Mouse (Mus musculus) monocyte, adult 5-6 weeks (primary cell): ENCODE measurements around the gene Tmem38a. TPM values are rescaled to one million over a fixed set of nuclear protein-coding genes. Genes with fewer than 3 reads are reported as not detected.

Experiments used
- ATAC-seq: fragments of 153-309, 156-312 bp; replicated peaks from 2 replicates; pipeline ENCODE4 v1.8.0; 2017; ENCODE audit warnings: mild to moderate bottlenecking; ENCODE audit not compliant: low TSS enrichment, insufficient number of reproducible peaks, severe bottlenecking, poor library complexity, low FRiP score
- total RNA-seq: library from RNA; stranded (forward); fragments of 200-1000, 200-491, 200-594 nt; gene quantifications from 3 replicates; pipeline ENCODE4 v1.2.3, GENCODE M21; 2017

Gene Tmem38a
- total RNA-seq, 1 experiment from 2014 or later, result 1.3 TPM

DNA sequence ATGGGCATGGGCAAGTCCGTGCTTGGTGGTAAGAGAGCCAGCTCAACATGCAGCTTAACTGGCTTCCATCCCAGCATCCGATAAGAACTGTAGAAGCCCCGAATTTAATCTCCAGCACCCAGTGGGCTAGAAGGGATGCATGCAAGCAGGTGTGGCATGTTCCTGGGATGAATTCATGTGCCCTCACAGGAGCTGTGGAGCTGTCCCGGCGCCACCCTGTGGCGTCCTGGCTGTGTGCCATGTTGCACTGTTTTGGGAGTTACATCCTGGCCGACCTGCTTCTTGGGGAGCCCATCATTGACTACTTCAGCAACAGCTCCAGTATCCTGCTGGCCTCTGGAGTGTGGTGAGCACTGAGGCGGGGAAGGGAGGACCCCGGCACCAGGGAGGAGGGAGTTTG lies 7.5 kb downstream of the Tmem38a start:
- ATAC-seq, result no peak

DNA sequence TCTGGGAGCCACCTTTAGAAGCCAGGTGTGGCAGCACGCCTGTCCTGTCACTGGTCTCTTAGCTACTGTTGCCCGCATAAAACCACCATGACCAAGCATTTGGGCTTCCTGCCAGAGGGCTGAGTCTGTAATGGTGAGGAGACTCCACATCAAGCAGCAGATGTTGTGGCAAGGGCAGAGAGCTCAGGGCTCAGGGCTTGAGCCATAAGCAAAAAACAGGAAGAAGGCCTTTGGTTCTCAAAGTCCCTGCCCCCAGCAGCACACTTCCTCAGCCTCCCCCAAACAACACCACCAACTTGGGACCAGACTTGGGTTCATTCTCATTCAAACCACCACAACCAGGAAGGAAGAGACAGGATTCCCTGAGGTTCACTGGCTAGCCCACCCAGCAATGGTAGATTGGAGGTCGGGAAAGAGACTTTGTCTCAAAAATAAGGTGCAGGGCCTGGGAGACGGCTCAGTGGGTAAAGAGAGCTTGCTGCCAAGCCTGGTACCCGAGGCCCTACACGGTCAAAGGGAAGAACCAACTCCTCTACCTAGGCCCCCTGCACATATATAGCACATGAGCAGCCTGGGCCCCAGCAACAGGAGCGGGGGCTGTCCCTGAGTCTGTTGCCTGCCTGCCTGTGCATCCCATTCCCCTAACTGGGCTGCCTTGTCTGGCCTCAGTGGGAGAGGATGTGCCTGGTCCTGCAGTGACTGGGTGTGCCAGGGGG lies 11.4 kb downstream of the Tmem38a start:
- ATAC-seq, result peak; percentile 85

GRCm38 (mm10) chr8:72584390-72584789 lies 12.5 kb downstream of the Tmem38a start:
- ATAC-seq, result no peak

DNA sequence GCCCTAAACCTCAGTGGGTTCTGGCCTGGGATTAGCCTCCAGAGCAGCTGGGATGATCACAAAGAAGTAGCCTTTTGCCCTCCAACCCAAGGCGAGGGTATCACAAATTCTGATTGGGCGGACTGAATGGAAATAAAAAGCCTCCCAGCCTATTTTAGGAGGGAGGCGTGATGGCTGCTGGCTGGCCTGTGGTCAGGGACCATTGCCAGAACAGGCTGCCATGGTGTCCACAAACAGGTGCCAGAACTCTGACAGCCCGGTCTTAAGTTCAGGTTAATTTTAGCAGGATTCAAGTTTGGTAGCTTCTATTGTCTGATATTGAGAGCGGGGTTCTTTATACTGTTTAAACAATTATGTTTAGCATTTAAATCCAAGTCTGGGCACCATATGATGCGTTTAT lies 16.0 kb downstream of the Tmem38a start:
- ATAC-seq, result no peak

GRCm38 (mm10) chr8:72588865-72589264 lies 17.0 kb downstream of the Tmem38a start:
- ATAC-seq, result no peak

GRCm38 (mm10) chr8:72589286-72589685 lies 17.4 kb downstream of the Tmem38a start:
- no peak for ATAC-seq

- no peak for ATAC-seq
Observed at GRCm38 (mm10) chr8:72590198-72590597, 18.3 kb downstream of the Tmem38a start.

Other genes starting within 250 kb of the Tmem38a start
- 48.6 to 98.2 TPM (median 55.6 TPM) in 3 replicates for gene Eps15l1, start 150.6 kb upstream of the Tmem38a start, total RNA-seq
- 0.64 TPM in 1 of 3 replicates, not detected in the others for gene Calr3, start 128.2 kb upstream of the Tmem38a start, total RNA-seq
- 1.2 to 3.6 TPM (median 3.4 TPM) in 3 replicates for gene 1700030K09Rik, start 128.2 kb upstream of the Tmem38a start, total RNA-seq
- gene Cherp, start 96.8 kb upstream of the Tmem38a start, total RNA-seq, result 16.7 to 20.2 TPM (median 18.6 TPM) in 3 replicates
- gene Slc35e1, start 79.4 kb upstream of the Tmem38a start, total RNA-seq, result 35.6 to 42.2 TPM (median 39.3 TPM) in 3 replicates
- 4.2 to 8.0 TPM (median 4.8 TPM) in 3 replicates for gene Med26, start 23.8 kb upstream of the Tmem38a start, total RNA-seq
- gene Smim7, start 967 bp upstream of the Tmem38a start, total RNA-seq, result 56.3 to 87.7 TPM (median 82.9 TPM) in 3 replicates
- 0.10 to 0.43 TPM in 2 of 3 replicates, not detected in the other for gene Nwd1, start 74.7 kb downstream of the Tmem38a start, total RNA-seq
- gene Sin3b, start 151.2 kb downstream of the Tmem38a start, total RNA-seq, result 122 to 164 TPM (median 146 TPM) in 3 replicates
- 1.6 TPM in 1 of 3 replicates, not detected in the others for gene F2rl3, start 189.8 kb downstream of the Tmem38a start, total RNA-seq